Mouse (Mus musculus): Measurements from ENCODE around the gene Dph6.

DNA sequence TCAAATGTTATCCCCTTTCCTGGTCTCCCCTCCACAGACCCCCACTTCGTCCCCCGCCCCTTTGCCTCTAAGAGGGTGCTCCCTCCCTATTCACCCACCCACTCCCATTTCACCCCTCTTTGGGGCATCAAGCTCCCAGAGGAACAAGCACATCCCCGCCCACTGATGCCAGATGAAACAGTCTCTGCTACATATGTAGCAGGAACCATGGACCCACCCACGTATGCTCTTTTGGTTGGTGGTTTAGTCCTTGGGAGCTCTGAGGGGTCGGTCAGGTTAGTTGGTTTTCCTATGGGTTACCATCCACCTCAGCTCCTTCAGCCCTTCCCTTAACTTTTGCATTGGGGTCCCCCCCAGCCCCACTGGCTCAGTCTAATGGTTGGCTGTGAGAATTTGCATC is 61.4 kb downstream of the Dph6 start:
- TF ChIP-seq CTCF (IDR thresholded peaks at IDR 0.05; ENCODE audit: borderline replicate concordance, insufficient read depth, low read depth, low read length) (no peak), POLR2A (IDR thresholded peaks at IDR 0.05; ENCODE audit: borderline replicate concordance, insufficient read depth, low read length) (no peak)

Measured in cerebellum, adult 2 months (tissue).